Mouse (Mus musculus): ENCODE data around the gene Arhgap21.

DNA sequence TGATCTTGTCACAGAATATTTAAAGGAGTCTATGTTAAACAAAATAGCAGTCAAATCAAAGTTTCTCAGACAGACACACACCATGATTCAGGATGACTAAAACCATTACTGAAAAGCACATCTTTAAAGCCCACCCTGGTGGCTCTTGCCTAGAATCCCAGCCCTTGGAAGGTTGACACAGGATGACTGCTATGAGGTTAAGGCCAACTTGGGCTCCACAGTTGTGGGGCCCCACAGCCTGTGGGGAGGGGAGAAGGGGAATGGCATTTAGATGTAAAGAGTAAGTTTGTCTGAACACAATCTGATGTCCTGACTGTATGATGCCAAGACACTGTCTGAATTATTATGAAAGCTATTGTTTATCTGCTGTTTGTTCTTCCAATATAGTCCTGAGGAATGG is 4.2 kb downstream of the Arhgap21 start:
- TF ChIP-seq POLR2A (IDR thresholded peaks at IDR 0.05; ENCODE audit: low read depth, low read length) (no peak), CTCF (IDR thresholded peaks at IDR 0.05; ENCODE audit: borderline replicate concordance, insufficient read depth, low read length) (no peak)

All from embryonic fibroblast, embryonic 13.5 days (primary cell).